Comparison of ENCODE assay signal across 8 mouse cellular contexts in the genomic region with DNA sequence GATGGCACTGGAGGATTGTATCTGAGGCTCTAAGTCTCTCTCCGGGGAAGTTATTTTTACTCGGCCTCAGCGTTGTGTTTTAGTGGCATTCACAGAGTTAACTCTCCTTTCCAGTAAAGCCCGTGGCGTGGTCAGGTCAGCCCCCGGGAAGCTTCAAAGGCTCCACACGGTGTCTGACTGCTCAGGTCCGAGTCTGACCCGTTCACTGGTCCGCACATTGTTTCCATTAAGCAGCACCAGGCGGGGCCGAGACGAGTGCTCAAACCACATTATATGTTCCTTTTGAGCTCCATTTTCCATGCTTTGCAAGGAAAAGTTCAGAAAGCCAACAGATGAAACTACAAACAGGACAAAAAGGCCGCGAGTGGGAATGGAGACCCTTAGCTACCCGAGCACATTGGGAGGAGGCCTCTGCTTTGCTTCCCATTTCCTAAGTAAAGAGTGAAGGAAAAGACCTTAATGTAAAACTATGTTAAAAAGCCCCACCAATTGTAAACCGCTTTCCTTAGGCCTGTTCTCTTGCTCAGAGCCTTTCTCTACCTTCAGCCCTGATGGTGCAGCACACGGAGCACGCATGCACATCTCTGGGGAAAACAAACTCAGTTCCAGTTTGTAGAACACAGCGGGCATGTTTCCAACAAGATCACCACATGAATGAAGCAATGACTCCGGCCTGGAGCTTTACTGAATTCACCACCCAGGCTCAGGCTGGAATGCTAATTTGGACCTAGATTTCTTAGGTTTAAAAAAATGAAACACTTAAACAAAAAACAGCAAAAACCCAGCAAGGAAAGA. TPM values are rescaled to one million over a fixed set of nuclear protein-coding genes. Genes with fewer than 3 reads are reported as not detected.
DNase-seq lines count a peak whose midpoint lies in the region; ATAC-seq and TF ChIP-seq lines count a peak whose summit lies in the region.

No protein-coding gene starts in this region.

- peaks cover 30% of the 10 kb centered on the region for H3K36me3 ChIP-seq in heart, embryonic 10.5 days
- 0 out of 2 replicates have a peak, but pooled peaks cover 9% of the 10 kb centered on the region for H3K36me3 ChIP-seq in kidney, postnatal 0 days (ENCODE audit: insufficient read depth, low read length)
- no peaks in the 10 kb centered on the region for H3K36me3 ChIP-seq in midbrain, postnatal 0 days (ENCODE audit: insufficient read depth, low read length)

- no peak for ATAC-seq in kidney, postnatal 0 days (replicated peaks; ENCODE audit: low FRiP score, low read depth)
- ATAC-seq in midbrain, postnatal 0 days (ENCODE audit: low FRiP score): no peak
- no peak for ATAC-seq in monocyte, adult 5-6 weeks (replicated peaks; ENCODE audit: insufficient number of reproducible peaks, low FRiP score, low TSS enrichment, poor library complexity, severe bottlenecking)

- no peaks in the 10 kb centered on the region for H3K27me3 ChIP-seq in heart, embryonic 10.5 days (ENCODE audit: insufficient read depth, poor library complexity, severe bottlenecking)
- no peaks in the 10 kb centered on the region for H3K27me3 ChIP-seq in kidney, postnatal 0 days (ENCODE audit: insufficient read depth, low read length)
- H3K27me3 ChIP-seq in midbrain, postnatal 0 days (ENCODE audit: insufficient read depth, low read length): no peaks in the 10 kb centered on the region

- WGBS in heart, embryonic 10.5 days: 40% methylated on average over 21 of the region's 21 CpGs
- WGBS in kidney, postnatal 0 days: 30% methylated on average over 21 of the region's 21 CpGs
- WGBS in midbrain, postnatal 0 days: 23% methylated on average over 21 of the region's 21 CpGs

- no peak overlapping the region for H3K4me3 ChIP-seq in heart, embryonic 10.5 days
- H3K4me3 ChIP-seq in kidney, postnatal 0 days (replicated peaks; ENCODE audit: low read depth, low read length): no peak overlapping the region
- no peak overlapping the region for H3K4me3 ChIP-seq in midbrain, postnatal 0 days (ENCODE audit: low read depth, low read length)

- no peak for TF ChIP-seq CTCF in kidney, postnatal 0 days (IDR thresholded peaks at IDR 0.05; ENCODE audit: low read depth)
- TF ChIP-seq CTCF in midbrain, postnatal 0 days (IDR thresholded peaks at IDR 0.05): no peak

- no peak overlapping the region for H3K9ac ChIP-seq in kidney, postnatal 0 days (ENCODE audit: low read depth, low read length)
- H3K9ac ChIP-seq in midbrain, postnatal 0 days (replicated peaks; ENCODE audit: low read length, poor library complexity, severe bottlenecking): no peak overlapping the region; the same call in 1 of the 2 replicates

- H3K4me2 ChIP-seq in kidney, postnatal 0 days (ENCODE audit: low read length): no peak overlapping the region
- peak overlapping the region; percentile 20; the same call in 1 of the 2 replicates for H3K4me2 ChIP-seq in midbrain, postnatal 0 days (ENCODE audit: low read depth, low read length, poor library complexity, severe bottlenecking)

- H3K9me3 ChIP-seq in heart, embryonic 10.5 days: no peaks in the 10 kb centered on the region
- H3K9me3 ChIP-seq in kidney, postnatal 0 days (replicated peaks; ENCODE audit: low read length): no peaks in the 10 kb centered on the region
- H3K9me3 ChIP-seq in midbrain, postnatal 0 days (ENCODE audit: low read length): no peaks in the 10 kb centered on the region

- H3K27ac ChIP-seq in heart, embryonic 10.5 days: peak overlapping the region; percentile 69
- peak overlapping the region; percentile 61; the same call in 1 of the 2 replicates for H3K27ac ChIP-seq in kidney, postnatal 0 days
- no peak overlapping the region for H3K27ac ChIP-seq in midbrain, postnatal 0 days (ENCODE audit: low read depth, low read length)

- peaks cover 53% of the 10 kb centered on the region for H3K4me1 ChIP-seq in heart, embryonic 10.5 days
- peaks cover 5% of the 10 kb centered on the region; the same call in 1 of the 2 replicates for H3K4me1 ChIP-seq in kidney, postnatal 0 days (replicated peaks; ENCODE audit: insufficient read depth, low read length)
- no peaks in the 10 kb centered on the region for H3K4me1 ChIP-seq in midbrain, postnatal 0 days (ENCODE audit: insufficient read depth, low read length)

- DNase-seq in kidney, adult 11 months: peak; percentile 27
- no peak for DNase-seq in kidney, adult 18-20 months
- DNase-seq in cerebellum, postnatal 10 days: peak; percentile 57 to 59
- DNase-seq in heart, embryonic 10.5 days (ENCODE audit: low spot score): no peak
- peak; percentile 61 for DNase-seq in kidney, postnatal 0 days (ENCODE audit: low spot score)
- DNase-seq in midbrain, postnatal 0 days (ENCODE audit: low spot score): peak; percentile 80
- no peak for DNase-seq in thymus, postnatal 14 days

RNA-seq across cellular contexts. Expression of a gene that starts 42.8 kb away (rescaled TPM):
- 29.3 and 41.3 TPM in 2 replicates for polyA plus RNA-seq in heart, embryonic 10.5 days (2016; fragmentation: Nextera tagmentation; extraction: Ambion mirVana)
- polyA plus RNA-seq in kidney, postnatal 0 days (2015; fragmentation: Nextera tagmentation; extraction: Ambion mirVana): 25.5 and 26.5 TPM in 2 replicates
- total RNA-seq in midbrain, postnatal 0 days (2014; rRNA removed): 12.5 and 15.8 TPM in 2 replicates
- 3.1 and 4.1 TPM in 2 replicates for polyA plus RNA-seq in midbrain, postnatal 0 days (2015; fragmentation: Nextera tagmentation; extraction: Ambion mirVana)
- total RNA-seq in monocyte, adult 5-6 weeks (2017): 0.78 to 2.3 TPM in 2 of 3 replicates, not detected in the other

Comparison
In these comparisons a context has a peak if more than half of its experiments do, and no peak if none do; other contexts are left out.
1. DNase-seq: peak in kidney, adult 11 months (single experiment), cerebellum, postnatal 10 days (2 of 2), kidney, postnatal 0 days (single experiment) and midbrain, postnatal 0 days (single experiment); none in kidney, adult 18-20 months (single experiment), heart, embryonic 10.5 days (single experiment) and thymus, postnatal 14 days (single experiment).